Mouse (Mus musculus) embryonic stem cell, embryonic (primary cell): ENCODE measurements around the gene Mogat1.
"Not testable (repeated sequence)": the region's sequence is repeated elsewhere in the genome, so short reads cannot be mapped to it uniquely, and the experiment has no call there.

ENCODE experiments used
- CTCF ChIA-PET, 4 experiments: fragments of 300-600 bp in 2 of 4; fragments of 350-600 bp in 2 of 4; sonication (Branson Sonifier 250); formaldehyde crosslinking; loops; one replicate each; lab custom pipeline; 2022; ENCODE audit warnings: inconsistent platforms in 2 of 4; lab: Charles Lee
- POLR2A ChIA-PET, 4 experiments: fragments of 300-600 bp in 2 of 4; fragments of 350-600 bp in 2 of 4; sonication (Branson Sonifier 250); formaldehyde crosslinking; loops; one replicate each; lab custom pipeline; 2022; ENCODE audit warnings: antibody characterized with exemption in 4 of 4, inconsistent platforms in 1 of 4; lab: Charles Lee

The Mogat1 gene

GRCm38 (mm10) chr1:78510862-78511261 lies at the start of gene Mogat1:
TSS of gene Mogat1 (plus strand) at chr1:78510991.
- POLR2A ChIA-PET, result interaction anchor here in 2 of 4 experiments (0.6 to 2.5 kb wide), 3 partner anchors 23 to 84 kb away, joined by 3 to 6 read pairs (median 4); partner anchors contain the start of gene Farsb (in 1 of the 2)
- CTCF ChIA-PET, result interaction anchor here in 2 of 4 experiments (1.6 to 2.0 kb wide), 3 partner anchors 13 to 14 kb away, joined by 5 to 13 read pairs (median 7); no protein-coding TSS in a partner anchor

- ChIA-PET CTCF (interaction anchor here in 1 of 4 experiments (0.5 kb wide), 1 partner anchor 38 kb away, joined by 3 read pairs; no protein-coding TSS in a partner anchor), POLR2A (interaction anchor here in 1 of 4 experiments (0.6 to 1.6 kb wide), 4 partner anchors 9 to 16 kb away, joined by 3 to 4 read pairs (median 3); no protein-coding TSS in a partner anchor)
Measured at GRCm38 (mm10) chr1:78472441-78472840, 38.4 kb upstream of the Mogat1 start.

GRCm38 (mm10) chr1:78483430-78483829 lies 27.4 kb upstream of the Mogat1 start:
- ChIA-PET CTCF (interaction anchor here in 1 of 4 experiments (0.6 kb wide), 2 partner anchors 46 to 78 kb away, joined by 3 read pairs; no protein-coding TSS in a partner anchor), POLR2A (interaction anchor here in 3 of 4 experiments (0.5 to 3.1 kb wide), 5 partner anchors 8 to 1327 kb away, joined by 3 to 16 read pairs (median 4); no protein-coding TSS in a partner anchor)

- CTCF ChIA-PET, result interaction anchor here in 1 of 4 experiments (1.8 kb wide), 1 partner anchor 41 kb away, joined by 5 read pairs; no protein-coding TSS in a partner anchor
- POLR2A ChIA-PET, result interaction anchor here in 2 of 4 experiments (0.6 to 3.1 kb wide), 9 partner anchors 9 to 178 kb away, joined by 3 to 16 read pairs (median 4); partner anchors contain the start of genes BC035947 (in 1 of the 2) and Mogat1 (in 1 of the 2)
Measured at GRCm38 (mm10) chr1:78484361-78484760, 26.4 kb upstream of the Mogat1 start.

- ChIA-PET CTCF (interaction anchor here in 2 of 4 experiments (0.6 to 1.0 kb wide), 3 partner anchors 34 to 1195 kb away, joined by 3 to 5 read pairs (median 3); no protein-coding TSS in a partner anchor), POLR2A (interaction anchor here in 3 of 4 experiments (0.7 to 2.3 kb wide), 12 partner anchors 10 to 225 kb away, joined by 3 to 12 read pairs (median 4); partner anchors contain the start of genes BC035947 (in 1 of the 3) and Mogat1 (in 1 of the 3))
Measured at GRCm38 (mm10) chr1:78488427-78488751, 22.4 kb upstream of the Mogat1 start.

GRCm38 (mm10) chr1:78488752-78489492 lies 21.9 kb upstream of the Mogat1 start, which contains the start of gene Farsb:
TSS of gene Farsb (minus strand) at chr1:78488897.
- ChIA-PET CTCF (interaction anchor here in 1 of 4 experiments (1.0 kb wide), 1 partner anchor 36 kb away, joined by 3 read pairs; no protein-coding TSS in a partner anchor), POLR2A (interaction anchor here in 3 of 4 experiments (0.6 to 2.3 kb wide), 13 partner anchors 11 to 1993 kb away, joined by 3 to 12 read pairs (median 4); partner anchors contain the start of genes BC035947 (in 1 of the 3) and Mogat1 (in 1 of the 3))

- CTCF ChIA-PET, result no interaction called here
- POLR2A ChIA-PET, result interaction anchor here in 2 of 4 experiments (0.5 to 0.9 kb wide), 2 partner anchors 10 to 1033 kb away, joined by 3 to 5 read pairs; no protein-coding TSS in a partner anchor
Measured at GRCm38 (mm10) chr1:78490143-78490542, 20.6 kb upstream of the Mogat1 start.

- POLR2A ChIA-PET, result no interaction called here
- CTCF ChIA-PET, result no interaction called here
Measured at GRCm38 (mm10) chr1:78501036-78501435, 9.8 kb upstream of the Mogat1 start.

- CTCF ChIA-PET, result not testable (repeated sequence)
Measured at GRCm38 (mm10) chr1:78501856-78502255, 8.9 kb upstream of the Mogat1 start.

GRCm38 (mm10) chr1:78502527-78502926 lies 8.3 kb upstream of the Mogat1 start:
- ChIA-PET CTCF (no interaction called here), POLR2A (no interaction called here)

More at GRCm38 (mm10) chr1:78501856-78502255, 8.9 kb upstream of the Mogat1 start:
- POLR2A ChIA-PET, result not testable (repeated sequence)

GRCm38 (mm10) chr1:78507137-78507536 lies 3.7 kb upstream of the Mogat1 start:
- ChIA-PET CTCF (interaction anchor here in 2 of 4 experiments (0.8 to 1.1 kb wide), 2 partner anchors 18 to 19 kb away, joined by 3 read pairs; no protein-coding TSS in a partner anchor), POLR2A (interaction anchor here in 1 of 4 experiments (0.6 to 1.5 kb wide), 2 partner anchors 15 to 44 kb away, joined by 4 to 5 read pairs; no protein-coding TSS in a partner anchor)

- ChIA-PET CTCF (interaction anchor here in 2 of 4 experiments (1.6 to 2.0 kb wide), 3 partner anchors 12 to 14 kb away, joined by 5 to 13 read pairs (median 7); no protein-coding TSS in a partner anchor), POLR2A (interaction anchor here in 2 of 4 experiments (0.6 to 2.5 kb wide), 4 partner anchors 24 to 1740 kb away, joined by 3 to 6 read pairs (median 3); partner anchors contain the start of gene Farsb (in 1 of the 2))
Measured at GRCm38 (mm10) chr1:78511621-78512160, 900 bp downstream of the Mogat1 start, which contains the start of gene BC035947. TSS of gene BC035947 (minus strand) at chr1:78512158.

GRCm38 (mm10) chr1:78512756-78513155 lies 2.0 kb downstream of the Mogat1 start:
- CTCF ChIA-PET, result interaction anchor here in 2 of 4 experiments (0.7 to 1.5 kb wide), 2 partner anchors 12 to 203 kb away, joined by 3 to 8 read pairs; partner anchors contain the start of gene Sgpp2 (in 1 of the 2)
- POLR2A ChIA-PET, result interaction anchor here in 2 of 4 experiments (0.5 to 1.3 kb wide), 2 partner anchors 146 to 190 kb away, joined by 3 read pairs; no protein-coding TSS in a partner anchor

- ChIA-PET POLR2A (no interaction called here), CTCF (interaction anchor here in 1 of 4 experiments (0.6 kb wide), 1 partner anchor 307 kb away, joined by 6 read pairs; no protein-coding TSS in a partner anchor)
Measured at GRCm38 (mm10) chr1:78518907-78519306, 8.1 kb downstream of the Mogat1 start.

GRCm38 (mm10) chr1:78525189-78525886 lies 14.5 kb downstream of the Mogat1 start:
- POLR2A ChIA-PET, result interaction anchor here in 2 of 4 experiments (0.6 to 1.5 kb wide), 7 partner anchors 11 to 203 kb away, joined by 3 to 5 read pairs (median 4); no protein-coding TSS in a partner anchor
- CTCF ChIA-PET, result interaction anchor here (0.5 to 2.3 kb wide), 75 partner anchors 8 to 1236 kb away, joined by 3 to 18 read pairs (median 3); partner anchors contain the start of genes BC035947 (in 2 of the 4), Mogat1 (in 2 of the 4), Acsl3 (in 1 of the 4) and Farsb (in 1 of the 4)

GRCm38 (mm10) chr1:78528356-78528755 lies 17.6 kb downstream of the Mogat1 start:
- CTCF ChIA-PET, result no interaction called here
- POLR2A ChIA-PET, result no interaction called here

- CTCF ChIA-PET, result interaction anchor here in 3 of 4 experiments (0.5 to 0.6 kb wide), 4 partner anchors 20 to 330 kb away, joined by 3 to 4 read pairs (median 3); no protein-coding TSS in a partner anchor
- POLR2A ChIA-PET, result interaction anchor here in 1 of 4 experiments (0.7 kb wide), 1 partner anchor 9 kb away, joined by 3 read pairs; no protein-coding TSS in a partner anchor
Measured at GRCm38 (mm10) chr1:78529011-78529410, 18.2 kb downstream of the Mogat1 start.
